Mouse (Mus musculus) lung, adult 2 months (tissue): ENCODE data around the gene Kifc5b.

ENCODE experiments used
- CTCF ChIP-seq: fragments of 200-500 bp; IDR thresholded peaks from 2 replicates; pipeline ENCODE4 v1.5.1; 2011; ENCODE audit warnings: mild to moderate bottlenecking, low read length, control low read depth; ENCODE audit not compliant: insufficient read depth
- POLR2A ChIP-seq: fragments of 200-500 bp; IDR thresholded peaks from 2 replicates; pipeline ENCODE4 v1.6.1; 2011; ENCODE audit warnings: low read depth, mild to moderate bottlenecking, control low read depth, low read length, borderline replicate concordance; ENCODE audit errors: extremely low read depth

- no peak for TF ChIP-seq POLR2A
- TF ChIP-seq CTCF, result no peak
Measured at GRCm38 (mm10) chr17:26975415-26975814, 58.5 kb downstream of the Kifc5b start.
